Mouse (Mus musculus) liver, adult 2 months (tissue): ENCODE measurements around the gene Asgr2.

Experiments used
- CTCF ChIP-seq: fragments of 200-500 bp; IDR thresholded peaks from 2 replicates; pipeline ENCODE4 v1.5.1; 2011; ENCODE audit warnings: low read depth, low read length, control low read depth
- POLR2A ChIP-seq: fragments of 200-500 bp; IDR thresholded peaks from 2 replicates; pipeline ENCODE4 v1.6.1; 2011; ENCODE audit warnings: low read length, control low read depth; ENCODE audit not compliant: insufficient read depth; ENCODE audit errors: extremely low read depth

- TF ChIP-seq POLR2A (no peak), CTCF (no peak)
Measured at GRCm38 (mm10) chr11:70084563-70084962, 7.9 kb upstream of the Asgr2 start.
